Mouse (Mus musculus): ENCODE measurements around the gene Olfr172. TPM values are rescaled to one million over a fixed set of nuclear protein-coding genes. Genes with fewer than 3 reads are reported as not detected.

Gene Olfr172
- polyA plus RNA-seq, 1 experiment = not detected

GRCm38 (mm10) chr16:58738205-58738604, 24.8 kb downstream of the Olfr172 start:
- DNase-seq (ENCODE audit: low read depth in 1 of 2, low spot score in 2 of 2) = no peak
- Histone ChIP-seq H3K4me1 (ENCODE audit: control insufficient read depth, insufficient read depth, insufficient read length) (no peaks in the 10 kb centered on the region), H3K27me3 (ENCODE audit: control insufficient read depth, insufficient read depth, low read length) (no peaks in the 10 kb centered on the region), H3K36me3 (ENCODE audit: control insufficient read depth, insufficient read depth, low read length) (no peaks in the 10 kb centered on the region; the same call in none of the 2 replicates), H3K27ac (ENCODE audit: insufficient read depth, low read length) (no peak overlapping the region), H3K4me3 (ENCODE audit: extremely low read depth, insufficient read depth, insufficient read length) (no peak overlapping the region)
- TF ChIP-seq POLR2A (IDR thresholded peaks at IDR 0.05; ENCODE audit: low read depth, low read length) (no peak), CTCF (IDR thresholded peaks at IDR 0.05; ENCODE audit: extremely low read depth, insufficient read depth, insufficient read length, insufficient replicate concordance) (no peak)
- 85% methylated on average over 4 of the region's 4 CpGs for WGBS

GRCm38 (mm10) chr16:58728176-58728671, 34.8 kb downstream of the Olfr172 start:
- DNase-seq (ENCODE audit: low read depth in 1 of 2, low spot score in 2 of 2) = no peak
- no peaks in the 10 kb centered on the region for H3K27me3 ChIP-seq (ENCODE audit: control insufficient read depth, insufficient read depth, low read length)
- peaks cover 14% of the 10 kb centered on the region for H3K36me3 ChIP-seq (ENCODE audit: control insufficient read depth, insufficient read depth, low read length)
- peak overlapping the region; percentile 74 for H3K4me3 ChIP-seq (ENCODE audit: extremely low read depth, insufficient read depth, insufficient read length)
- H3K27ac ChIP-seq (ENCODE audit: insufficient read depth, low read length) = peak overlapping the region; percentile 58
- no peaks in the 10 kb centered on the region for H3K4me1 ChIP-seq (ENCODE audit: control insufficient read depth, insufficient read depth, insufficient read length)
- TF ChIP-seq CTCF (IDR thresholded peaks at IDR 0.05; ENCODE audit: extremely low read depth, insufficient read depth, insufficient read length, insufficient replicate concordance) (no peak), POLR2A (IDR thresholded peaks at IDR 0.05; ENCODE audit: low read depth, low read length) (no peak)
- under 1% methylated on average over 27 of the region's 31 CpGs for WGBS

GRCm38 (mm10) chr16:58727477-58728131, 35.4 kb downstream of the Olfr172 start, which contains the start of gene Cldnd1:
Gene Cldnd1, plus strand, starts transcription at chr16:58727910.
- no peaks in the 10 kb centered on the region for H3K4me1 ChIP-seq (ENCODE audit: control insufficient read depth, insufficient read depth, insufficient read length)

GRCm38 (mm10) chr16:58726680-58727476, 36.1 kb downstream of the Olfr172 start:
- WGBS = 79% methylated on average over 11 of the region's 11 CpGs

More at GRCm38 (mm10) chr16:58727477-58728131, 35.4 kb downstream of the Olfr172 start, which contains the start of gene Cldnd1:
- peak within 1 kb of the TSS; percentile 74 for H3K4me3 ChIP-seq (ENCODE audit: extremely low read depth, insufficient read depth, insufficient read length)
- TF ChIP-seq POLR2A (IDR thresholded peaks at IDR 0.05; ENCODE audit: low read depth, low read length) = peak; percentile 17; the same call in 1 of the 2 replicates
- TF ChIP-seq CTCF (IDR thresholded peaks at IDR 0.05; ENCODE audit: extremely low read depth, insufficient read depth, insufficient read length, insufficient replicate concordance) = no peak
- peaks cover 10% of the 10 kb centered on the region for H3K36me3 ChIP-seq (ENCODE audit: control insufficient read depth, insufficient read depth, low read length)
- peak; percentile 89 to 95 for DNase-seq (ENCODE audit: low read depth in 1 of 2, low spot score in 2 of 2)
- no peaks in the 10 kb centered on the region for H3K27me3 ChIP-seq (ENCODE audit: control insufficient read depth, insufficient read depth, low read length)
- peak within 1 kb of the TSS; percentile 58 for H3K27ac ChIP-seq (ENCODE audit: insufficient read depth, low read length)
- 4% methylated on average over 33 of the region's 35 CpGs for WGBS

GRCm38 (mm10) chr16:58722292-58722691, 40.7 kb downstream of the Olfr172 start:
- Histone ChIP-seq H3K27me3 (ENCODE audit: control insufficient read depth, insufficient read depth, low read length) (no peaks in the 10 kb centered on the region), H3K36me3 (ENCODE audit: control insufficient read depth, insufficient read depth, low read length) (no peaks in the 10 kb centered on the region), H3K4me1 (ENCODE audit: control insufficient read depth, insufficient read depth, insufficient read length) (no peaks in the 10 kb centered on the region), H3K27ac (ENCODE audit: insufficient read depth, low read length) (no peak overlapping the region), H3K4me3 (ENCODE audit: extremely low read depth, insufficient read depth, insufficient read length) (no peak overlapping the region)
- WGBS = 81% methylated on average over 2 of the region's 2 CpGs
- DNase-seq (ENCODE audit: low read depth in 1 of 2, low spot score in 2 of 2) = no peak
- no peak for TF ChIP-seq POLR2A (IDR thresholded peaks at IDR 0.05; ENCODE audit: low read depth, low read length)
- no peak for TF ChIP-seq CTCF (IDR thresholded peaks at IDR 0.05; ENCODE audit: extremely low read depth, insufficient read depth, insufficient read length, insufficient replicate concordance)

More at GRCm38 (mm10) chr16:58726680-58727476, 36.1 kb downstream of the Olfr172 start:
- H3K4me3 ChIP-seq (ENCODE audit: extremely low read depth, insufficient read depth, insufficient read length) = no peak overlapping the region
- no peaks in the 10 kb centered on the region for H3K27me3 ChIP-seq (ENCODE audit: control insufficient read depth, insufficient read depth, low read length)
- TF ChIP-seq POLR2A (IDR thresholded peaks at IDR 0.05; ENCODE audit: low read depth, low read length) (no peak), CTCF (IDR thresholded peaks at IDR 0.05; ENCODE audit: extremely low read depth, insufficient read depth, insufficient read length, insufficient replicate concordance) (no peak)
- no peaks in the 10 kb centered on the region for H3K4me1 ChIP-seq (ENCODE audit: control insufficient read depth, insufficient read depth, insufficient read length)
- H3K36me3 ChIP-seq (ENCODE audit: control insufficient read depth, insufficient read depth, low read length) = peaks cover 9% of the 10 kb centered on the region
- no peak overlapping the region for H3K27ac ChIP-seq (ENCODE audit: insufficient read depth, low read length)
- no peak for DNase-seq (ENCODE audit: low read depth in 1 of 2, low spot score in 2 of 2)

- H3K27ac ChIP-seq (ENCODE audit: insufficient read depth, low read length) = no peak within 1 kb of the TSS; the same call in 1 of the 2 replicates
- no peak for DNase-seq (ENCODE audit: low read depth in 1 of 2, low spot score in 2 of 2)
- no peaks in the 10 kb centered on the region for H3K36me3 ChIP-seq (ENCODE audit: control insufficient read depth, insufficient read depth, low read length)
- no peak for TF ChIP-seq CTCF (IDR thresholded peaks at IDR 0.05; ENCODE audit: extremely low read depth, insufficient read depth, insufficient read length, insufficient replicate concordance)
- no peak for TF ChIP-seq POLR2A (IDR thresholded peaks at IDR 0.05; ENCODE audit: low read depth, low read length)
- H3K4me3 ChIP-seq (ENCODE audit: extremely low read depth, insufficient read depth, insufficient read length) = no peak within 1 kb of the TSS
- WGBS = 75% methylated on average over 7 of the region's 7 CpGs
- H3K27me3 ChIP-seq (ENCODE audit: control insufficient read depth, insufficient read depth, low read length) = no peaks in the 10 kb centered on the region
- H3K4me1 ChIP-seq (ENCODE audit: control insufficient read depth, insufficient read depth, insufficient read length) = no peaks in the 10 kb centered on the region
Observed at GRCm38 (mm10) chr16:58718666-58719120, 44.3 kb downstream of the Olfr172 start, which contains the start of gene Gpr15. Gene Gpr15, minus strand, starts transcription at chr16:58719070.

All from spleen, adult 2 months (tissue).